Mouse (Mus musculus): Measurements from ENCODE around the gene Abi1.
"Not testable (repeated sequence)": the region's sequence is repeated elsewhere in the genome, so short reads cannot be mapped to it uniquely, and the experiment has no call there.

The Abi1 gene

DNA sequence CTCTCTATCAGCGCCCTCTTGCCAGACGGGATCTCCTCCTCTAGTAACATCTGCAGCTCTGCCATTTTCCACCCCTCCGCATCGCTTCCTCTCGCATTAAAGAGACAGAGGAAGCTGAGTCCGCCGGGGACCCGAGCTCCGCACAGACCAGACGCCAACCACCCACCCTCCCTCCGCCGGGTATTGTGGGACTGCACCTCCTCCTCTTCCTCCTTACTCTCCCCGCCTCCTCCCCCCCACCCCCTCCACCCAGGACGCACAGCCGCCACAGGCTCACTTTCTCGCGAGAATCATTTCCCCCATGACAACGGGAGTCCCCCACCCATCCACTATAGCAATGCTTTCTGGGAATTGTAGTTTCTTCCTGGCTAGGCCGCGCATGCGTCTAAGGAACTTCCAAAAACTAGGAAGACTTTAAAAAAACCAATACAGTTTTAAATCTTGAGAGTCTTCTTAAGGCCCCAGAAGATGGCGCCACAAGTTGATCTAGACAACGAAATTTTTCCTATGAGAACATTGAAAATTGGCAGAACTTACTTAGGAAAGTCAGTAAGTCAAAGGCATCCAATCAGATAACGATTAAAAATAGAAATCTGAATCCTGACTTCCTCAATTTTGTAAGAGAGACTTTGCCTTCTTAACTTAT lies at the start of gene Abi1:
TSS of gene Abi1 (minus strand) at position 241 of the 646 bp plus-strand sequence.
- DNase-seq (ENCODE audit: low spot score in 2 of 2), result peak; percentile 92 to 94

- DNase-seq (ENCODE audit: low spot score in 2 of 2), result no peak
These were observed 44.5 kb upstream of the Abi1 start for GRCm38 (mm10) chr2:23084540-23084939.

DNA sequence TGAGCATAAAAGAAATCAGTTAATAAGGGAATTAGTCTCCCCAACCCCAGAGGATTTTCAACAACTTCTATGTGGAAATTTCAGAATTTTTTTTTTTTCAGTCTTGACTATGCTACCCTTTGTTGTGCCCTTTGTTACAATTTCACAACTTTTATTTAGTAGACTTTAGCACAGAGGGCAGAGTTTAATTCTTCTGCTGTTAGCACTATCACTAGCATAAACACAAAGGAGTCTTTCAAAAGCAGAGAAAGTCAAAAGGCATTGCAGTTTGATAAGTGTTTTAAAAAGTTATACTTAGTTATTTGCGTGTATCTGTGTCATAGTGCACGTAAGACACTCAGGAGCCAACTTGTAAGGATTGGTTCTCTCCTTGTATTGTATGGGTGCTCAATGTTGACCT lies 38.5 kb upstream of the Abi1 start:
- no peak for DNase-seq (ENCODE audit: low spot score in 2 of 2)

GRCm38 (mm10) chr2:23077693-23078092 lies 37.7 kb upstream of the Abi1 start:
- DNase-seq (ENCODE audit: low spot score in 2 of 2), result no peak

DNA sequence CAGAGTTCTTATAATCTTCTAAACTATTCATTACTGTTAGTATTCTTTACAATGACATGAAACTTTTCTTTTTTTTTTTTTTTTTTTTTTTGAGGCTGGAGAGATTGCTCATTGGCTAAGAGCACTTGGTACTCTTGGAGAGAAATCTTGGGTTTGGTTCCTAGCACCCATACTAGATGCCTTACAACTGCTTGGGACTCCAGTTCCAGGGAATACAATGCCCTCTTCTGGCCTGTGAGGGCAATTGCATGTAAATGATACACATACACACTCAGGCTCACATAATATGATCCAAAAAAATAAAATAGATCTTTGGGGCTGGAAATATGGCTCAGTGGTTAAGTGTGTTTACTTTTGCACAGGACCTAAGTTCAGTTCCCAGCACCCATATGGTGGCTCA lies 36.7 kb upstream of the Abi1 start:
- no peak for DNase-seq (ENCODE audit: low spot score in 2 of 2)

- no peak for DNase-seq (ENCODE audit: low spot score in 2 of 2)
These were observed 35.8 kb upstream of the Abi1 start for GRCm38 (mm10) chr2:23075846-23076245.

DNA sequence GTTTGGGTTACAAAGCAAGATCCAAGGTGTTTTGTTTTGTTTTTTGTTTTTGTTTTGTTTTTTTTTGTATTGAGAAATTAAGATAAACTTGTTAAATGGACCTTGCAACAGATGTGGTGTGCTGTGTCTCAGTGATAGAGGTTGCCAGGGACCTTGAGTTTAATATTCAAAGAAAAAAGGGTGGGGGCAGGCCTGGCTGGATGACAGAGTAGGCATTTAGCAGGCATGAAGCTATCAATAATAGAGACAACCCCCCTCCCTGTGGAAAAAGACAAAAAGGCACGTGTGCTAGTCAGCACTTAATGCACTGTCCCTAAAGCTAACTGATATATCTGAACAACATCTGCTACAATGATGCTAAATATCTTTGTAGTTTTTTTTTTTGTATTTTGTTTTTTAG lies 31.4 kb upstream of the Abi1 start:
- no peak for DNase-seq (ENCODE audit: low spot score in 2 of 2)

DNA sequence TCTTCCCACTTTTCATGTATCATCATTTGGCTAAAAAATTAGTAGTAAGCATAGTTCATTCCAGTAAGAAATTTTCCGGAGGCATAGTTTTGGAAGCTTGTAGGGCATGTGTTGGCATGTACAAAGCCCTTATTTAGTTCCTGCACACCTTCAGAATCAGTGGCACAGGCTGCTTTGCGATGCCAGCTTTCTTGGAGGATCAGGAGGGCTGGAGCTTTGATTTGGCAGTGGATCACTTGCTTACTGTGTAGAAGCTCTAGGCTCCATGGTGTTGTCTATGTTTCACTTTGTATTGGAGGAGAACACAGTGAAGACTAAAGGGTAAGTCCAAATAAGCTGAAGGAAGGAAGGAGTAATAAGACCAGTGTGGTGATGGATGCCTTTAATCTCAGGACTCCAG lies 30.4 kb upstream of the Abi1 start:
- no peak for DNase-seq (ENCODE audit: low spot score in 2 of 2)

- peak; percentile 95 for DNase-seq (ENCODE audit: low spot score in 2 of 2)
These were observed 29.1 kb upstream of the Abi1 start for GRCm38 (mm10) chr2:23068894-23069744.

GRCm38 (mm10) chr2:23068370-23068737 lies 28.3 kb upstream of the Abi1 start:
- DNase-seq (ENCODE audit: low spot score in 2 of 2), result no peak

- peak; percentile 94 to 96 for DNase-seq (ENCODE audit: low spot score in 2 of 2)
These were observed 27.7 kb upstream of the Abi1 start, which contains the start of gene Acbd5 for GRCm38 (mm10) chr2:23067552-23068369. TSS of gene Acbd5 (plus strand) at chr2:23068167.

DNA sequence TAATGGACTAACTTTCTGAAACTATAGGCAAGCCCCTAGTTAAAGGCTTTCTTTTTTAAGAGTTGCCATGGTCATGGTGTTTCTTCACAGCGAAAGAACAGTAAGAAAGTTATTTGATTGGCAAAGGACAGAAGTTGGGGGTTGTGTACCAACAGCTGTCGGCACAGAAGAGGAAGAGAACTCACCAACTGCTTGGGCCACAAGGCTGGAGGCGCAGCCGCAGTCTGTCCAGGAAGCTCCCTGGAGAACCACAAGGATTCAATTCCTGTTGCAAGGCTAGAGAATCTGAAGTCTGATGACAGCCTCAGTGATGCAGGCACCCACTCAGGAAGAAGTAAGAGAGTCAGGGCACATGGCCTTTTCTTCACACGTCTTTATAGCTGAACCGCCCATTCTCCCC lies 12.5 kb upstream of the Abi1 start:
- no peak for DNase-seq (ENCODE audit: low spot score in 2 of 2)

GRCm38 (mm10) chr2:23051890-23052289 lies 11.8 kb upstream of the Abi1 start:
- peak in 1 of 2 experiments; percentile 17 for DNase-seq (ENCODE audit: low spot score in 2 of 2)

DNA sequence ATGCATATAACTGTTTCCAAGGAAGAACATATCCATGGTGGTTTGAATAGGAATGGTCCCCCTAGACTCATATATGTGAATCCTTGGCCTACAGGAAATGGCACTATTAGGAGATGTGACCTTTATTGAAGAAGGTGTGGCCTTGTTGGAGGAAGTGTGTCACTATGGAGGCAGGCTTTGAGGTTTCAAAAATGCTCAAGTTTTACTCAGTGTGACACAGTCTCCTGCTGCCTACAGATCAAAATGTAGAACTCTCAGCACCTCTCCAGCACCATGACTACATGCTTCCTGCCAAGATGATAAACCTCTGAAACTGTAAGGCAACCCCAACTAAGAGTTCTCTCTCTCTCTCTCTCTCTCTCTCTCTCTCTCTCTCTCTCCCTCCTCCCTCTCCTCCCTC lies 8.0 kb upstream of the Abi1 start:
- DNase-seq (ENCODE audit: low spot score in 2 of 2), result no peak

DNA sequence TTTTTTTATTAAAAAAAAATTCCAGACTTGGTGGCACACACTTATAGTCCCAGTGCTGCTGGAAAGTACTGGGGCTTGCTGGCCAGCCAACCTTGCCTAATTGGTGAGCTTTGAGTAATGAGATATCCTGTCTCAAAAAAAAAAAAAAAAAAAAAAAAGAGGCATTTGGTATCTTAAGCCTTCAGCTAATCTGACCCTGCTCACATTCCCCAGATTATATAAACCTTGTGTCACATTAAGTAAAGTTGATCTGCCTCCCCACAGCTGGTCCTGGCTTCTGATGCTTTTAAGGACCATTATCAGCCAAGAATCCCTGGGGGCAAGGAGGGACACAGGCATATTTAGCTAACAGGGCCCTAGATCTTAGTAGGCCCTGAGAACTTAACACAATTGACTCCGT lies 5.7 kb upstream of the Abi1 start:
- DNase-seq (ENCODE audit: low spot score in 2 of 2), result no peak

GRCm38 (mm10) chr2:23042189-23042588 lies 2.1 kb upstream of the Abi1 start:
- DNase-seq (ENCODE audit: low spot score in 2 of 2), result no peak

GRCm38 (mm10) chr2:23041457-23041856 lies 1.4 kb upstream of the Abi1 start:
- no peak for DNase-seq (ENCODE audit: low spot score in 2 of 2)

DNA sequence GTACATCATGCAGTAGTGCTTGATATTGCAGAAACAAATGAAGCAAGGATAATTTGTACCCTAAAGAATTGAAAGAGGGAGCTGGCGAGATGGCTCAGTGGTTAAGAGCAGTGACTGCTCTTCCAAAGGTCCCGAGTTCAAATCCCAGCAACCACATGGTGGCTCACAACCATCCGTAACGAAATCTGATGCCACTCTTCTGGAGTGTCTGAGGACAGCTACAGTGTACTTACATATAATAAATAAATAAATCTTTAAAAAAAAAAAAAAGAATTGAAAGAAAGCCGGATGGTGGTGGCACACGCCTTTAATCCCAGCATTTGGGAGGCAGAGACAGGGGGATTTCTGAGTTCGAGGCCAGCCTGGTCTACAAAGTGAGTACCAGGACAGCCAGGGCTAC lies 649 bp upstream of the Abi1 start:
- DNase-seq (ENCODE audit: low spot score in 2 of 2), result not testable (repeated sequence)

DNA sequence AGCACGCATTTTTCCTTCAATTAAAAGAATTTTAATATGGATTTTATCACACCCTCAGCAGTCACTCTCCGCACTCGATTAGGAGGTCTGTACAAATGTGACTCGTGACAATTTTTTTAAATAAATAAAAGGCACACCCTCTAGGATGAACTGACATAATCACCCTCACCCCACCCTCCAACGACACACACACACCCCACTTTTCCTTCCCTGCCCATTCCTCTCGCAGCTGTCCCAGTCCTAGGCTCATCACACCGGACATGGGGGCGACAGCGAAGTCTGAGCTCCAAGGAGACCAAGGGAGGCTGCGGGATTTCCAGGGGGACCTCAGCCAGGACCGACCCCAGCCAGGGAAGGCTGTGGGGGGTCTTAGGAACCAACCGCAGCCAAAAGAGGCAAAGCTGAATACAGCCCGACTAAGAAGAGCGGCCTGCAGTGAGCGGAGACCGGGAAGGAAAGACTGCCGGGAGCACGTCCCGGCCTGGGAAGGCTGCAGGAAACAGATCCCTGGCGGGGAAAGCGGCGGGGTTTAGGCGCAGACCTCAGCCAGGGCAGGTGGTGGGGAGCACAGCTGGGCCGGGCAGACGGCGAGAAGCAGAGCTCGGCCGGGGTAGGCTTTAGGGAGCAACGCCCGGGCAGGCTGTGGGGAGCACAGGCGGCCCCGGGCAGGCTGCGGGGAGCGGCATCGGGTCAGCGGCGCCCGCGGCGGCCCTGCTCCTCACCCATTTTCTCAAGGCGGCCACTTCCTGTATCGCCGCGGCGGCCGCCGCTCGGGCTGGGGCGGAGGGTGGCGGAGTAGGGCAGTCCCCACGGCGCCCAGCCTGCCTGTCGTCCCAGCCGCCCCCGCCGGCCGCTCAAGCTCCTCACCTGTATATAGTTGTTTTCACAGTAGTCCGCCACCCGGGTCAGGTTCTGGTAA lies 700 bp downstream of the Abi1 start:
- DNase-seq (ENCODE audit: low spot score in 2 of 2), result peak; percentile 26 to 40

DNA sequence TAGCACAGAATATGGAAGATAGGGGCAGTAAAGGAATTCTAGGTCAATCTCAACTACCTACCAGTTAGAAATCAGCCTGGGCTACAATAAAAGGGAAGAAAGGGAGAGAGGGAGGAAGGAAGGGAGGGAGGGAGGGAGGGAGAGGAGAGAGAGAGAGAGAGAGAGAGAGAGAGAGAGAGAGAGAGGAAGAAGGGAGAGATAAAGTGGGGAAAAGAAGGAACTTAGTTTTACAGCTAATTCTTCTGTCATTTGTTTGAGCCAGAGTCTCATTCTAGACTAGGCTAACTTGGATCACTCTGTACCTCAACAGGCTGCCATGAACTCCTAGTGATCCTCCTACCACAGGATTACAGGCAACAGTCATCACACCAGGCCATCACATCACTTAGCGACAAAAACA lies 4.6 kb downstream of the Abi1 start:
- no peak for DNase-seq (ENCODE audit: low spot score in 2 of 2)

GRCm38 (mm10) chr2:23034692-23035435 lies 5.2 kb downstream of the Abi1 start:
- DNase-seq (ENCODE audit: low spot score in 2 of 2), result no peak

All from right cerebral cortex, adult 2 months (tissue).